Mouse (Mus musculus): ENCODE measurements around the gene Zdhhc15.
"Not testable (repeated sequence)": the region's sequence is repeated elsewhere in the genome, so short reads cannot be mapped to it uniquely, and the experiment has no call there.

The Zdhhc15 gene

DNA sequence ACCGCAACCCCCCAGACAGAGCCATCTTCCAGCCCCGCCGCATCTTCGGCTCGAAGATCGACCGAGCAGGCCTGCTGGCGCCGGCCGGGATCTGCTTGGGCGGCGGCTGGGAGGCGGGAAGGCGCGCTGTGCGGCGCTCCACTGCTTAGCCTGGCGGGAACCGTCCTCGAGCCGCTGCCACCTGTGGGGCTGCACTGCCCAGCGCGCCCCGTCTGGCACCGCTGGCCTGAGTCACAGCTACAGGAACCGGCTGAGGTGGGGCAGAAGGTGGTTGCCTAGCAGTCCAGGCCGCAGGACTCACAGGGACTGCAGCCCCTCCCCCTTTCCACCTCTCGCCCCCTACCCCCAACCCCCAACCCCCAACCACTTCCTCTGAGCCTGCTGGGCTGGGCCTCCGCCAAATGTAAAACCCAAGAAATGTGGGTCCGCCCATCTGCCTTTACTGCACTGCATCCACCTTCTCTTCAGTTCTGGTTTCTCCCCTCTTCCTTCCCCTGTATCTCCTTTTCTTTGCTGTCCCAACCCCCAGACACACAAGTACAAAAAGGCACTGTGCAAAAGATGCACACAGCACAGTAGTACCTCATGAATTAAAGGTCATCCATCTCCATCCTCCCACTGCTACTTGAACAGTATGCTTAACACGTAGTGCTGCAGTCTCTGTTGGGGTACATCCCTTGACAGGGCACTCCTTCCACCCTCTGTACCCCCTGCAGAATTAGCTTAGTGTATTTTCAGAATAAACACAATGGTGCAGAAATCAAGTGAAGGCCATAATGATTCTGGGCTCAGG, at the start of gene Zdhhc15:
Gene Zdhhc15, minus strand, starts transcription at position 308 of the 793 bp plus-strand sequence.
- peak; percentile 57 for DNase-seq (ENCODE audit: low spot score)

DNA sequence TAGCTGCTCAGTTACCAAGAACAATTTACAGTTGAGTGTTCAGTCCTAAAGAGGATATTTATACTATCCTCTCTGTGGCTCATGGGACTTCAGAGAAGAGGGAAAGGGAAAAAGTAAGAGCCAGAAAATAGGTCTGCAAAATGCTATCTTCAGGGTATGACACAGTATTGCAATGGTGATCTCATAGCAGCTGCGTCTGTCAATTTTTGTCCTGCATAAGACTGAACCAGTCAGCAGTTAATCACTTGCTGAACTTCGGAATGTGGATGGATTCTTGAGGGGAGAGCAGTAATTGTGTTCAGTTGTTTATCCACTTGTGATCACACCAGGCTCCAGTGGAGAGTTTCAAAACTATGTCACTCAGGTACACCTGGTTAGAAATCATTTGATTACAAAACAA, 37.1 kb upstream of the Zdhhc15 start:
- DNase-seq (ENCODE audit: low spot score): no peak

DNA sequence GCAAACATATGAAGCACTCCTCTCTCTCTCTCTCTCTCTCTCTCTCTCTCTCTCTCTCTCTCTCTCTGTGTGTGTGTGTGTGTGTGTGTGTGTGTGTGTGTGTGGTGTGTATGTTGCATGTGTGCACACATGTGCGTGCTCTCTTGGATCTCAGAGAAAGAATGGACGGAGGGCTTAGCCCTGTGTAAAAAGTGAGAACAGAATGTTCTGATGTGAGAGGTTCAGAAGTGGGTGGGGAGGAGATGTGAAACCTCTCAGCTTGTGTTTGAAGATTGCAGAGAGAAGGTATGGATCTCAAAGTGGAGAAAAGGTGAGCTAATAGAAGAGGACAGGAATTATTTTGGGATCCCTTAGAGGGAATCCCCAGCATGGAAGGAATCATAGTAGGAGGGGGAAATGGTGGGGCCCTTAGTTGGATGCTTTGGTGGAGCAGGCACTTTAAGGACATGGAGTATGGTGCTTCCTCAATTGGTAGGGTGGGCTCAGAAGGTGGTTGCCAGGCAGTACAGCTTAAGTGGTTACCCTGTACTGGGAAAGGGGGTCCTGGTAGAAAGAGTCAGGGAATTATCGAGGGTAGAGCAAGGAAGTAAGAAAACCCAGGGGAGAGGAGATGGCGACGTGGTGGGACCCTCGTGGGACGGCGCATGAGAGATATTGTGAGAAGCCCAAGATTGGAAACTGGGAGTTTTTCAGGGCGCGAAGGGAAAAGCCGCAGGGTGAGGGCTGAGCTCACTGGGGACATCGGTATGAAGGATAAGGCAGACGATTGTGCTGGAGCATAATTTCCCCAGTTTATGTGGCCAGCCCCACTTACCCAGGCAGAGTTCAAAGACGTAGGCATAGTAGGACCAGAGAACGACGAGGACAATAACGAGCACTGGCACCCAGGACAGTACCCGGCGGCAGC, 761 bp downstream of the Zdhhc15 start:
- DNase-seq (ENCODE audit: low spot score): no peak

GRCm38 (mm10) chrX:104656976-104657375, 13.9 kb downstream of the Zdhhc15 start:
- no peak for DNase-seq (ENCODE audit: low spot score)

- no peak for DNase-seq (ENCODE audit: low spot score)
These were observed 58.3 kb downstream of the Zdhhc15 start for GRCm38 (mm10) chrX:104612531-104612930.

GRCm38 (mm10) chrX:104603738-104604430, 67.0 kb downstream of the Zdhhc15 start:
- DNase-seq (ENCODE audit: low spot score): not testable (repeated sequence)

DNA sequence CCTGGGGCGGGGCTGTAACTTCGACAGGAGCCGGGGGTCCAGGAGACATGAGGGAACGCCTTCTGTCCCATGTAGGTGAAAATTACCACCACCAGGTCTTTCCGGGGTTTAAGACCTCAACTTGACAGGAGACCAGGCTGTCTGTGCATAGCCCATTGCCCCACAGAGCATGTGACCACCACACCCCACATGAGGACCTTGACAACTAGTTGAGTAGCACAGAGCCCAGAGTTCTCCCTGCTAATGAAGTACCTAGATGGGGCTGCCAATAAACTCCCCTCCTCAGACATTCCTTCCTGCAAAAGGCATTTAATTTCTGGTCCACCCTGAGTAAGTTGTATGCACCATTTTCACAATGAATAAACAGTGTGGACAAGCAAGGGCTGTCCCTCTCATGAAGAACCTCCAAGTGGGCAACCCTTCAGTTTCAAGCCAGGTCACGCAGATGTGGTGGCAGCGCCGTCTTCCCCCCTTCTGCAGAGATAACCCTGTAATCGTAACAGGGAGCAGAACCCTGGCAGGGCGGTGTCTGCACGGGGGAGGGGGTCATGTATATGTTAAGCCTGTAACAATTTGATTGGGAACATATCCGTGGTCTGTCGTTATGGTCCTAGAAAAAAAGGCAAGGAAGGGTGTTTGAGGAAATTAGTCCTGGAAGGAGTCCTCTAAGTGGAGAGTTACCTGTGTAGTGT, 68.5 kb downstream of the Zdhhc15 start:
- not testable (repeated sequence) for DNase-seq (ENCODE audit: low spot score)

DNA sequence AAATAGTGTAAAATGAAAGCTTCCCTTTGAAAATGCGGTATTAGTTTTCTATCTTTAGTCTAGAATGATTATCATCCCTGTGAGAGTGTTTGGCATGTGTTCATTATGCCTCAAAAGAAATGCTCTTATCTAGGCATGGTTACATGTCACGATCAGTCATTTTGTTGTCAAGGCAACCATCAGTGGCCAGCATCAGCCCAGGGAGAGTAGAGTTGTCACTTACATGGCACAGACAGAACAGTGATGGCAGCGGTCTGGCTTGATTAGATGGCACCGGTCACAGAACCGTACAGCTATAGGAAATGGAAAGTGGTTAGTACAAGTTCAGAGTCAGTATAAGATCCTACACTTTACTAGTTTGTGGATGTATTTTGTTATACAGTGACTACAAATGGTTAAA, 96.9 kb downstream of the Zdhhc15 start:
- no peak for DNase-seq (ENCODE audit: low spot score)

- peak; percentile 6 for DNase-seq (ENCODE audit: low spot score)
These were observed 103.4 kb downstream of the Zdhhc15 start for GRCm38 (mm10) chrX:104567497-104567896.

GRCm38 (mm10) chrX:104545283-104545682, 125.6 kb downstream of the Zdhhc15 start:
- no peak for DNase-seq (ENCODE audit: low spot score)

DNA sequence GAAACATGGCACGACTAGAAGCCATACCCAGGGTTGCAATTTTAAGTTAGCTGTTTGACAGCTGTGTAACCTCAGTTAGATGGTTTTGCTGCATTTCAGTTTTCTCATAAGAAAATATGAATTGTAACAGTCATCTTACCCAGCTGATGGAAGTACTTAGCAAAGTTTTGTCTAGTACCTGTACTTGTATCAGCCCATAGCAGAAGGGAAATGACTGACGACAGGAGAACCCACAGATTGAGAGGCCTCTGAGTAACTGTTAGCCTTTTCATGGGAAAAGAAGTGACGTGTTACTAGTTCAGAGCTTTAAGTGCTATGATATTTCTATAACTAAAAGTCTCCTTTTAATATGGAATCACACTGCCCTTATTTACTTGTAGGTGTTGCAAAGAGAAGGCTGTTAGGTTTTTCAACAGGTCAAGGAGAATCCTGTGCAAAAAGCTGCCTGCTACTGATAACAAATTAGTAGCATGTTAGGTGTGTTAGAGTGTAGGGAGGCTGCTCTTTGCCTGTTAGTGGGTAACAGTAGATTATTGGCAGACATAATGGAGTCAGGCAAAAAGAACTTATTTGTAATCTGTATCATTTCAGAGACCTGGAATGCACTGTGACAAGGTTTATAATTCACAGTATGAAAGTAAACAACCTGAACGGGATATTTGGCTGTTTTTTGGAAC, 126.8 kb downstream of the Zdhhc15 start:
- no peak for DNase-seq (ENCODE audit: low spot score)

DNA sequence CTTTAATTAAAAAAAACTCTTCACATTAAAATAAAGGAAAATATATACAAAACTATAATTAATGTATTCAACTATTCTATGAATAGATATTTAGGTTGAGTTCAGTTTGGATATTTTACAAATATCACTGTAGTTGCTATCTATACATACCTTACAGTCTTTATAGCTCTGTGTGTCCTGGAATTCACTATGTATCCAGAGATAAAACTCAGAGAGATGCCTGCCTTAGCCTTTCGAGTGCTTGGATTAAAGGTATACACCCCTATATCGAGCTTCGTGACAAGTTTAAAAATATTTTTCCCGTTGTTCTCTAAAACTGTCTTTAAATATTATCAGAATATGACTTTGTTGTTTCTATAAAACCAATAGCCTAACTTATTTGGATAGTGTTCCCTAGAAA, 128.2 kb downstream of the Zdhhc15 start:
- DNase-seq (ENCODE audit: low spot score): no peak

- DNase-seq (ENCODE audit: low spot score): no peak
These were observed 169.1 kb downstream of the Zdhhc15 start for GRCm38 (mm10) chrX:104501765-104502164.

DNA sequence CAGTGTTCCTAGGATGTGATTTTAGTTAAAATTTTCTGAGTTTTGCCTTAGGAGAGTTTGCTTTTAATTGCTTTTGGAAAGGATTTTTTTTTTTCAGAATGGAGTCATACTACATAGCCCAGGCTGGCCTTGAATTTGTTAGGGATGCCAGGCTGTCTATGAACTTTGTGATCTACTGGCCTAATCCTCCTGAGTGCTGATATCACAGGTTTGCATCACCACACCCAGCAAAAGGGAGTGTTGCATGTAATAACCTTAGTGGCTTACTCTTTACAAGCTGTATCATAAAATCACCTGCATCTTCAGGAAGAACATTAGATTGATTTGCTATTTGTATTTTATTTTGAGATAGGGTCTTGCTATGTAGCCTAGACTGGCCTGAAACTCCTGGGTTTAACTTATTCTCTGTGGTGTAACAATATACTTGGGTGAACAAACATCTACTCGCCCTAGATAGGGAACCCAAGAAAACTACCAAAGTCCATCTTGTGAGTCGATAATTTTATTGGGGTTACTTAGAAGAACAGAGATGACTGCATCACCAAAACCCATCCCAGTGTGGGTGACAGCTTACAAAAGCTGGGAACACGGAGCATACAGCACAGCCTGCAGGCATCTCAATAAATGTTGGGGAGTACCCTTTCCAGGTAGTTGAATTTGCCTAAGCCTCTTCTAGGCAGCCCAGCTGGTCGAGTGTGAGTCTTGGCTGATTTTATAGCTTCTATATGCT, 181.1 kb downstream of the Zdhhc15 start:
- DNase-seq (ENCODE audit: low spot score): no peak

- no peak for DNase-seq (ENCODE audit: low spot score)
These were observed 181.9 kb downstream of the Zdhhc15 start for GRCm38 (mm10) chrX:104488870-104489467.

- DNase-seq (ENCODE audit: low spot score): no peak
These were observed 182.8 kb downstream of the Zdhhc15 start for GRCm38 (mm10) chrX:104488036-104488435.
